Mouse (Mus musculus) ES-Bruce4 (cell line): ENCODE results near the gene Cct4. TPM values are rescaled to one million over a fixed set of nuclear protein-coding genes. Genes with fewer than 3 reads are reported as not detected.

ENCODE experiments used
- H3K27ac ChIP-seq: 2 replicates; pipeline ENCODE4 v1.5.1; 2012; ENCODE audit warnings: low read length, inconsistent platforms; ENCODE audit not compliant: insufficient read depth
- H3K27me3 ChIP-seq: 2 replicates; pipeline ENCODE4 v1.6.1; 2012; ENCODE audit warnings: mild to moderate bottlenecking, low read length, inconsistent platforms; ENCODE audit not compliant: control insufficient read depth, poor library complexity, insufficient read depth, severe bottlenecking
- H3K36me3 ChIP-seq: 2 replicates; pipeline ENCODE4 v1.6.1; 2012; ENCODE audit warnings: inconsistent platforms, mild to moderate bottlenecking, low read length, moderate library complexity; ENCODE audit not compliant: control insufficient read depth, poor library complexity, insufficient read depth, severe bottlenecking
- H3K4me1 ChIP-seq: one replicate; pipeline ENCODE4 v1.8.1; 2011; ENCODE audit warnings: low read length; ENCODE audit not compliant: control insufficient read depth, insufficient read depth
- H3K4me3 ChIP-seq: 2 replicates; pipeline ENCODE4 v1.5.1; 2011; ENCODE audit warnings: low read depth, mild to moderate bottlenecking, low read length
- H3K9ac ChIP-seq: 2 replicates; pipeline ENCODE4 v1.6.1; 2012; ENCODE audit warnings: low read depth, mild to moderate bottlenecking, inconsistent platforms; ENCODE audit not compliant: poor library complexity, severe bottlenecking
- H3K9me3 ChIP-seq: replicated peaks from 2 replicates; pipeline ENCODE4 v1.6.1; 2012; ENCODE audit warnings: mild to moderate bottlenecking, low read length, inconsistent platforms; ENCODE audit not compliant: control insufficient read depth, poor library complexity, insufficient read depth, severe bottlenecking
- CTCF ChIP-seq: IDR thresholded peaks from one replicate; pipeline ENCODE4 v1.8.1; 2011; ENCODE audit warnings: low read depth, low read length
- EP300 ChIP-seq: IDR thresholded peaks from 2 replicates; pipeline ENCODE4 v1.6.1; 2011; ENCODE audit warnings: low read depth, low read length; ENCODE audit not compliant: insufficient read depth
- POLR2A ChIP-seq: IDR thresholded peaks from one replicate; pipeline ENCODE4 v1.8.1; 2011; ENCODE audit warnings: low read length; ENCODE audit not compliant: insufficient read depth
- polyA plus RNA-seq: library from polyadenylated mRNA; stranded (reverse); fragments of >200 nt; gene quantifications from 2 replicates; pipeline ENCODE4 v1.2.4, GENCODE M21; 2011; ENCODE audit warnings: low read depth; ENCODE audit not compliant: missing spikeins, insufficient read depth, insufficient read length

Cct4 gene
- polyA plus RNA-seq, 1 experiment, result 618 TPM

DNA sequence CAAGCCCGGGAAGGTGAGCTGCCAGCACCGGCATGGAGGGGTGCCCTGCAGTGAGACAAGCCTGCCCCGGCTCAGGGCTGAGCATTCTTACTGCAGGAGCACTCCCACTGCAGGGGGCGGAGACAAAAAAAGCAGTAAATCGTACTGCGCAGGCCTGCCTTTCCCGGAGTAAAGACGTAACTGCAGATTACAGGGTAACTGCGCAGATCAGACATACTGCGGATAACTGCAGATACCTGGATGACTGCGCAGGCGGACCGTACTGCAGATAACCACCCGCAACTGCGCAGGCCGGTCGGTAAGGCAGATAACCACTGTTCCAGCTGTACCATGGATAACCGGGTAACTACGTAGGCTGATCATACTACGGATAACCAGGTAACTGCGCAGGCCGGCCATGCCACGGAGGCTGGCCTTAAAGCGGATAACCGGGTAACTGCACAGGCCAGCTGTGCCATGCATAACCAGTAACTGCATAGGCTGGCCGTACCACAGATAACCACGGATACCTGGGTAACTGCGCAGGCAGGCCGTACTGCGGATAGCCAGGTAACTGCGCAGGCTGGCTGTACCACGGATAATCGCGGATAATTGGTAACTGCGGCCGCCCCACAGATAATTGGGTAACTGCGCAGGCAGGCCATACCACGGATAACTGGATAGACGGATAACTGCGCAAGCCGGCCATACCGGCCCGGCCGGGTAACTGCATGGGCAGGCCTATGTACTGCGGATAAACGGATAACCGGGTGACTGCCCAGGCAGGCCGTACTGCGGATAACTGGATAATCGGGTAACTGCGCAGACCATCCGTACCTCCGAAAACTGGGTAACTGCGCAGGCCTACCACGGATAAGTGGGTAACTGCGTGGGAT, 18.2 kb upstream of the Cct4 start, which contains the start of gene Zrsr1:
Gene Zrsr1, plus strand, starts transcription at position 171 of the 875 bp plus-strand sequence.
- H3K4me3 ChIP-seq, result peak within 1 kb of the TSS; percentile 76
- no peaks in the 10 kb centered on the region for H3K4me1 ChIP-seq
- peaks cover 13% of the 10 kb centered on the region for H3K36me3 ChIP-seq
- TF ChIP-seq POLR2A (peak; percentile 65), EP300 (no peak)
- H3K27me3 ChIP-seq, result no peaks in the 10 kb centered on the region
- H3K27ac ChIP-seq, result peak within 1 kb of the TSS; percentile 93
- H3K9me3 ChIP-seq, result peaks cover 18% of the 10 kb centered on the region
- H3K9ac ChIP-seq, result peak within 1 kb of the TSS; percentile 65

- no peaks in the 10 kb centered on the region for H3K27me3 ChIP-seq
- H3K36me3 ChIP-seq, result peaks cover 19% of the 10 kb centered on the region
- peaks cover 18% of the 10 kb centered on the region for H3K9me3 ChIP-seq
- H3K9ac ChIP-seq, result peak overlapping the region; percentile 65
- TF ChIP-seq CTCF, result no peak
- TF ChIP-seq EP300, result no peak
- TF ChIP-seq POLR2A, result no peak
- H3K4me1 ChIP-seq, result no peaks in the 10 kb centered on the region
- peak overlapping the region; percentile 76 for H3K4me3 ChIP-seq
- H3K27ac ChIP-seq, result peak overlapping the region; percentile 93
Measured at GRCm38 (mm10) chr11:22972746-22973526, 17.4 kb upstream of the Cct4 start.

GRCm38 (mm10) chr11:22973599-22973998, 16.7 kb upstream of the Cct4 start:
- Histone ChIP-seq H3K27me3 (no peaks in the 10 kb centered on the region), H3K4me1 (no peaks in the 10 kb centered on the region), H3K9ac (peak overlapping the region; percentile 65), H3K36me3 (peaks cover 20% of the 10 kb centered on the region), H3K9me3 (peaks cover 18% of the 10 kb centered on the region), H3K27ac (peak overlapping the region; percentile 45; the same call in 1 of the 2 replicates), H3K4me3 (peak overlapping the region; percentile 77)
- TF ChIP-seq EP300 (no peak), POLR2A (no peak)

DNA sequence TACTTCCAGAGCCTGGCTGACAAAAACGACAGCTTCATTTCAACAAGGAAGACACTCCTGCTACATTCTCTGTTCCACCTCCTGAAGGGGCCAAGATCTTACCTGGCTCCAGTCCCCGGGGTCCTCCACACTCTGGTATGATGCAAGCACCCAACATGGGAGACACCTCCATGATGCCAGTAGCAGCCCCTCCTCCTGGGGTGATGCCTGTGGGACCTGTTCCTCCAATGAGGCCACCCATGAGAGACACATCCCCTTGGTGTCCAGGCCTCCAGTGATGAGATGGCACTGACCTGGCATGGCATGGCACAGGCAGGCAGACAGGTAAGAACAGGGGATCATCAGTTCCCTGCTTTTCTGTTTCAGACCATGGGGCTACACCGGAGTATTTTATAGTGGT, 12.1 kb upstream of the Cct4 start:
- no peaks in the 10 kb centered on the region for H3K4me1 ChIP-seq
- peaks cover 20% of the 10 kb centered on the region for H3K36me3 ChIP-seq
- no peak overlapping the region for H3K27ac ChIP-seq
- H3K27me3 ChIP-seq, result no peaks in the 10 kb centered on the region
- H3K4me3 ChIP-seq, result no peak overlapping the region
- peaks cover 10% of the 10 kb centered on the region; the same call in 1 of the 2 replicates for H3K9me3 ChIP-seq
- no peak overlapping the region for H3K9ac ChIP-seq
- TF ChIP-seq POLR2A, result no peak
- no peak for TF ChIP-seq EP300
- TF ChIP-seq CTCF, result no peak

DNA sequence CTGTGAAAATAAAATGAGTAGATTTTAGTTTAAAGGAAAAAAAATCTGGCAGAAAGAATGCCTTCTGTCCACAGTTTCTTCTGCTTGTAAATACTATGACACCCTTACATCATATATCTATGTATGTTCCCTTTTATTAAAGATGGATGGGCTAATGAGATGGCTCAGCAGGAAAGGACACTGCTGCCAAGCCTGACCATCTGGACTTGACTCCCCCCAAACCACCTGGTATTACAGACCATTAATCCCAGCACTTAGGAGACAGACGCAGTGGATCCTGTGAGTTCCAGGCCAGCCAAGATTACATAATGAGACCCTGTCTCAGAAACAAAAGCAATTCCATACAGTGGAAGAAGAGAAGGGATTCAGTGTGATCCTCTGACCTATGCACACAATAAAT, 11.6 kb upstream of the Cct4 start:
- no peak overlapping the region for H3K27ac ChIP-seq
- peaks cover 7% of the 10 kb centered on the region; the same call in 1 of the 2 replicates for H3K9me3 ChIP-seq
- H3K4me1 ChIP-seq, result no peaks in the 10 kb centered on the region
- TF ChIP-seq CTCF (no peak), EP300 (no peak), POLR2A (no peak)
- H3K4me3 ChIP-seq, result no peak overlapping the region
- no peaks in the 10 kb centered on the region for H3K27me3 ChIP-seq
- no peak overlapping the region for H3K9ac ChIP-seq
- peaks cover 20% of the 10 kb centered on the region for H3K36me3 ChIP-seq

GRCm38 (mm10) chr11:22979221-22979620, 11.1 kb upstream of the Cct4 start:
- H3K27me3 ChIP-seq, result no peaks in the 10 kb centered on the region
- TF ChIP-seq EP300, result no peak
- no peak for TF ChIP-seq POLR2A
- TF ChIP-seq CTCF, result no peak
- peaks cover 2% of the 10 kb centered on the region; the same call in 1 of the 2 replicates for H3K9me3 ChIP-seq
- no peak overlapping the region for H3K27ac ChIP-seq
- H3K9ac ChIP-seq, result no peak overlapping the region
- peaks cover 18% of the 10 kb centered on the region for H3K36me3 ChIP-seq
- H3K4me1 ChIP-seq, result no peaks in the 10 kb centered on the region
- no peak overlapping the region for H3K4me3 ChIP-seq
